Mouse (Mus musculus) kidney, adult 2 months (tissue): ENCODE data around the gene Tmem74b. TPM values are rescaled to one million over a fixed set of nuclear protein-coding genes. Genes with fewer than 3 reads are reported as not detected.

Experiments
- DNase-seq: peaks from one replicate; pipeline ENCODE4 v3.0.0; 2021
- H3K27ac ChIP-seq: fragments of 200-500 bp; 2 replicates; pipeline ENCODE4 v1.5.1; 2012; ENCODE audit warnings: low read depth, low read length, control low read depth, inconsistent platforms; ENCODE audit not compliant: insufficient read depth
- H3K27me3 ChIP-seq: fragments of 200-500 bp; replicated peaks from 2 replicates; pipeline ENCODE4 v1.6.1; 2012; ENCODE audit warnings: mild to moderate bottlenecking, moderate library complexity, low read length, inconsistent platforms; ENCODE audit not compliant: control insufficient read depth, insufficient read depth
- H3K36me3 ChIP-seq: fragments of 200-500 bp; 2 replicates; pipeline ENCODE4 v1.6.1; 2012; ENCODE audit warnings: mild to moderate bottlenecking, moderate library complexity, low read length, inconsistent platforms; ENCODE audit not compliant: control insufficient read depth, insufficient read depth
- H3K4me1 ChIP-seq: fragments of 200-500 bp; 2 replicates; pipeline ENCODE4 v1.6.1; 2011; ENCODE audit warnings: low read length; ENCODE audit not compliant: control insufficient read depth, insufficient read depth
- H3K4me3 ChIP-seq: fragments of 200-500 bp; 2 replicates; pipeline ENCODE4 v1.5.1; 2011; ENCODE audit warnings: mild to moderate bottlenecking, low read depth, low read length, control low read depth; ENCODE audit not compliant: insufficient read depth
- CTCF ChIP-seq: fragments of 200-500 bp; conservative IDR thresholded peaks from 2 replicates; pipeline ENCODE4 v1.5.1; 2011; ENCODE audit warnings: low read depth, mild to moderate bottlenecking, control low read depth, low read length, moderate library complexity, mixed read lengths; ENCODE audit not compliant: insufficient read depth, insufficient read length
- POLR2A ChIP-seq: fragments of 200-500 bp; IDR thresholded peaks from one replicate; pipeline ENCODE4 v1.6.1; 2011; ENCODE audit warnings: low read depth, low read length, control low read depth
- WGBS: fragments of 180-500 bp; shearing (Covaris S2); methylation state at CpG from one replicate; pipeline ENCODE4 v1.1.7; 2018; 5-methylcytosine and 5-hydroxymethylcytosine counted together
- polyA plus RNA-seq: library from polyadenylated mRNA; depleted of rRNA; stranded (reverse); fragments of >200 nt; gene quantifications from 2 replicates; pipeline ENCODE4 v1.2.3, GENCODE M21; 2012

Gene Tmem74b
- polyA plus RNA-seq, 1 experiment, result 0.45 TPM

GRCm38 (mm10) chr2:151724094-151724493, 22.3 kb downstream of the Tmem74b start:
- H3K36me3 ChIP-seq, result peaks cover 15% of the 10 kb centered on the region
- WGBS, result 89% methylated on average over 2 of the region's 2 CpGs

GRCm38 (mm10) chr2:151733151-151733865, 31.5 kb downstream of the Tmem74b start:
- H3K27me3 ChIP-seq, result no peaks in the 10 kb centered on the region
- whole genome bisulfite sequencing, result 89% methylated on average over 8 of the region's 8 CpGs
- no peak overlapping the region for H3K27ac ChIP-seq
- DNase-seq, result no peak
- H3K36me3 ChIP-seq, result peaks cover 4% of the 10 kb centered on the region; the same call in 1 of the 2 replicates
- H3K4me1 ChIP-seq, result no peaks in the 10 kb centered on the region
- TF ChIP-seq CTCF (no peak), POLR2A (no peak)
- no peak overlapping the region for H3K4me3 ChIP-seq

More at GRCm38 (mm10) chr2:151724094-151724493, 22.3 kb downstream of the Tmem74b start:
- Histone ChIP-seq H3K4me3 (no peak overlapping the region), H3K27ac (no peak overlapping the region), H3K4me1 (no peaks in the 10 kb centered on the region), H3K27me3 (no peaks in the 10 kb centered on the region)
- TF ChIP-seq CTCF, result no peak
- TF ChIP-seq POLR2A, result no peak
- DNase-seq, result no peak

- DNase-seq, result no peak
- no peaks in the 10 kb centered on the region for H3K36me3 ChIP-seq
- TF ChIP-seq POLR2A (no peak), CTCF (no peak)
- no peak overlapping the region for H3K27ac ChIP-seq
- H3K4me3 ChIP-seq, result no peak overlapping the region
- H3K27me3 ChIP-seq, result no peaks in the 10 kb centered on the region
- WGBS, result 94% methylated on average over 6 of the region's 6 CpGs
- H3K4me1 ChIP-seq, result peaks cover 11% of the 10 kb centered on the region; the same call in 1 of the 2 replicates
Observed at GRCm38 (mm10) chr2:151735422-151735821, 33.6 kb downstream of the Tmem74b start.

GRCm38 (mm10) chr2:151738460-151738859, 36.7 kb downstream of the Tmem74b start:
- DNase-seq, result no peak
- peaks cover 11% of the 10 kb centered on the region; the same call in 1 of the 2 replicates for H3K4me1 ChIP-seq
- no peak overlapping the region for H3K27ac ChIP-seq
- WGBS, result 78% methylated on average over 4 of the region's 4 CpGs
- no peak for TF ChIP-seq CTCF
- TF ChIP-seq POLR2A, result no peak
- H3K27me3 ChIP-seq, result no peaks in the 10 kb centered on the region
- no peak overlapping the region for H3K4me3 ChIP-seq
- no peaks in the 10 kb centered on the region for H3K36me3 ChIP-seq

GRCm38 (mm10) chr2:151739081-151739480, 37.3 kb downstream of the Tmem74b start:
- Histone ChIP-seq H3K4me3 (no peak overlapping the region), H3K27me3 (no peaks in the 10 kb centered on the region)
- 77% methylated on average over 3 of the region's 3 CpGs for WGBS

GRCm38 (mm10) chr2:151739505-151739904, 37.7 kb downstream of the Tmem74b start:
- H3K36me3 ChIP-seq, result no peaks in the 10 kb centered on the region
- no peak overlapping the region for H3K27ac ChIP-seq

More at GRCm38 (mm10) chr2:151739081-151739480, 37.3 kb downstream of the Tmem74b start:
- no peak overlapping the region for H3K27ac ChIP-seq
- peaks cover 11% of the 10 kb centered on the region; the same call in 1 of the 2 replicates for H3K4me1 ChIP-seq
- no peak for TF ChIP-seq POLR2A
- no peak for TF ChIP-seq CTCF
- no peaks in the 10 kb centered on the region for H3K36me3 ChIP-seq
- DNase-seq, result no peak

More at GRCm38 (mm10) chr2:151739505-151739904, 37.7 kb downstream of the Tmem74b start:
- 82% methylated on average over 7 of the region's 7 CpGs for WGBS
- TF ChIP-seq CTCF, result no peak
- TF ChIP-seq POLR2A, result no peak
- DNase-seq, result no peak
- Histone ChIP-seq H3K4me1 (peaks cover 11% of the 10 kb centered on the region; the same call in 1 of the 2 replicates), H3K27me3 (no peaks in the 10 kb centered on the region), H3K4me3 (no peak overlapping the region)
